Mouse (Mus musculus): ENCODE measurements at regions not wholly inside any gene's neighbourhood (a gene's known extent, or its start where the extent isn't known, plus 50 kb on each side); places are given as distances from the start of the nearest gene placed in this dataset.

GRCm38 (mm10) chr12:99097618-99098066 is 177.3 kb downstream of the Ttc8 start:
- no peak for TF ChIP-seq CTCF (IDR thresholded peaks at IDR 0.05; ENCODE audit: insufficient read depth, low read length)
- no peak for TF ChIP-seq POLR2A (IDR thresholded peaks at IDR 0.05; ENCODE audit: borderline replicate concordance, extremely low read depth, low read depth, low read length)
